Mouse (Mus musculus): ENCODE data around the gene Dda1. TPM values are rescaled to one million over a fixed set of nuclear protein-coding genes. Genes with fewer than 3 reads are reported as not detected.
A peak's percentile ranks its signal among the peaks of the same experiment; 100 is the strongest.

Gene Dda1
- total and polyA plus RNA-seq, 3 experiments: 30.4 to 51.8 (median 31.8) TPM

- intact Hi-C loops (cut with DNase I): no loop called here
- under 1% methylated on average over 24 of the region's 24 CpGs for WGBS
- peak in 1 of 2 experiments; percentile 61 for DNase-seq
These were observed 412 bp downstream of the Dda1 start for GRCm38 (mm10) chr8:71469411-71469810.

GRCm38 (mm10) chr8:71470146-71470912, 1.3 kb downstream of the Dda1 start:
- TF ChIP-seq POLR2A (IDR thresholded peaks at IDR 0.05; ENCODE audit: insufficient read depth, low read depth, low read length): no peak
- no peak for TF ChIP-seq CTCF (IDR thresholded peaks at IDR 0.05)
- no peak for TF ChIP-seq EP300 (IDR thresholded peaks at IDR 0.05; ENCODE audit: insufficient read depth, low read depth, low read length)
- H3K36me3 ChIP-seq (ENCODE audit: control insufficient read depth, insufficient read depth, low read length): no peaks in the 10 kb centered on the region
- peak overlapping the region; percentile 89; the same call in 1 of the 2 replicates for H3K9ac ChIP-seq (ENCODE audit: low read depth, low read length)
- peaks cover 7% of the 10 kb centered on the region for H3K4me1 ChIP-seq (ENCODE audit: control insufficient read depth, insufficient read depth, low read length)
- 85% methylated on average over 3 of the region's 3 CpGs for WGBS
- H3K4me3 ChIP-seq: peak overlapping the region; percentile 79; the same call in 1 of the 2 replicates
- intact Hi-C loops (cut with DNase I): no loop called here
- H3K27me3 ChIP-seq (ENCODE audit: control insufficient read depth, insufficient read depth, low read length): no peaks in the 10 kb centered on the region
- no peak overlapping the region for H3K27ac ChIP-seq
- peaks cover 3% of the 10 kb centered on the region; the same call in 1 of the 2 replicates for H3K79me2 ChIP-seq (replicated peaks; ENCODE audit: control insufficient read depth, insufficient read depth, low read length)
- no peak for DNase-seq

More at GRCm38 (mm10) chr8:71469411-71469810, 412 bp downstream of the Dda1 start:
- Histone ChIP-seq H3K4me1 (ENCODE audit: control insufficient read depth, insufficient read depth, low read length) (peaks cover 7% of the 10 kb centered on the region), H3K4me3 (peak overlapping the region; percentile 79), H3K36me3 (ENCODE audit: control insufficient read depth, insufficient read depth, low read length) (no peaks in the 10 kb centered on the region), H3K79me2 (replicated peaks; ENCODE audit: control insufficient read depth, insufficient read depth, low read length) (peaks cover 3% of the 10 kb centered on the region; the same call in 1 of the 2 replicates), H3K9ac (ENCODE audit: low read depth, low read length) (peak overlapping the region; percentile 89), H3K27ac (peak overlapping the region; percentile 87), H3K27me3 (ENCODE audit: control insufficient read depth, insufficient read depth, low read length) (no peaks in the 10 kb centered on the region)
- TF ChIP-seq CTCF (IDR thresholded peaks at IDR 0.05): no peak
- no peak for TF ChIP-seq POLR2A (IDR thresholded peaks at IDR 0.05; ENCODE audit: insufficient read depth, low read depth, low read length)
- no peak for TF ChIP-seq EP300 (IDR thresholded peaks at IDR 0.05; ENCODE audit: insufficient read depth, low read depth, low read length)

GRCm38 (mm10) chr8:71470913-71471255, 1.9 kb downstream of the Dda1 start:
- H3K36me3 ChIP-seq (ENCODE audit: control insufficient read depth, insufficient read depth, low read length): no peaks in the 10 kb centered on the region
- no peak overlapping the region for H3K9ac ChIP-seq (ENCODE audit: low read depth, low read length)
- WGBS: 70% methylated on average over 5 of the region's 5 CpGs
- no peaks in the 10 kb centered on the region for H3K27me3 ChIP-seq (ENCODE audit: control insufficient read depth, insufficient read depth, low read length)
- peaks cover 3% of the 10 kb centered on the region; the same call in 1 of the 2 replicates for H3K79me2 ChIP-seq (replicated peaks; ENCODE audit: control insufficient read depth, insufficient read depth, low read length)
- H3K4me1 ChIP-seq (ENCODE audit: control insufficient read depth, insufficient read depth, low read length): peaks cover 9% of the 10 kb centered on the region
- H3K27ac ChIP-seq: no peak overlapping the region
- no peak overlapping the region for H3K4me3 ChIP-seq
- DNase-seq: no peak
- intact Hi-C loops (cut with DNase I): no loop called here
- TF ChIP-seq CTCF (IDR thresholded peaks at IDR 0.05) (no peak), EP300 (IDR thresholded peaks at IDR 0.05; ENCODE audit: insufficient read depth, low read depth, low read length) (no peak), POLR2A (IDR thresholded peaks at IDR 0.05; ENCODE audit: insufficient read depth, low read depth, low read length) (no peak)

GRCm38 (mm10) chr8:71471861-71472260, 2.9 kb downstream of the Dda1 start:
- 95% methylated on average over 17 of the region's 17 CpGs for WGBS
- Histone ChIP-seq H3K27ac (no peak overlapping the region), H3K9ac (ENCODE audit: low read depth, low read length) (no peak overlapping the region), H3K4me3 (no peak overlapping the region), H3K27me3 (ENCODE audit: control insufficient read depth, insufficient read depth, low read length) (no peaks in the 10 kb centered on the region), H3K79me2 (replicated peaks; ENCODE audit: control insufficient read depth, insufficient read depth, low read length) (peaks cover 3% of the 10 kb centered on the region; the same call in 1 of the 2 replicates), H3K4me1 (ENCODE audit: control insufficient read depth, insufficient read depth, low read length) (peaks cover 9% of the 10 kb centered on the region), H3K36me3 (ENCODE audit: control insufficient read depth, insufficient read depth, low read length) (no peaks in the 10 kb centered on the region)
- no peak for DNase-seq
- TF ChIP-seq CTCF (IDR thresholded peaks at IDR 0.05): no peak
- no peak for TF ChIP-seq POLR2A (IDR thresholded peaks at IDR 0.05; ENCODE audit: insufficient read depth, low read depth, low read length)
- no peak for TF ChIP-seq EP300 (IDR thresholded peaks at IDR 0.05; ENCODE audit: insufficient read depth, low read depth, low read length)
- intact Hi-C loops (cut with DNase I): no loop called here

GRCm38 (mm10) chr8:71472601-71473386, 3.8 kb downstream of the Dda1 start:
- peak in 1 of 2 experiments; percentile 18 for DNase-seq
- intact Hi-C loops (cut with DNase I): no loop called here
- H3K27ac ChIP-seq: no peak overlapping the region
- peaks cover 3% of the 10 kb centered on the region; the same call in 1 of the 2 replicates for H3K79me2 ChIP-seq (replicated peaks; ENCODE audit: control insufficient read depth, insufficient read depth, low read length)
- H3K4me1 ChIP-seq (ENCODE audit: control insufficient read depth, insufficient read depth, low read length): peaks cover 10% of the 10 kb centered on the region
- TF ChIP-seq POLR2A (IDR thresholded peaks at IDR 0.05; ENCODE audit: insufficient read depth, low read depth, low read length) (no peak), CTCF (IDR thresholded peaks at IDR 0.05) (peak; percentile 40)
- 92% methylated on average over 8 of the region's 8 CpGs for WGBS
- no peaks in the 10 kb centered on the region for H3K27me3 ChIP-seq (ENCODE audit: control insufficient read depth, insufficient read depth, low read length)
- H3K36me3 ChIP-seq (ENCODE audit: control insufficient read depth, insufficient read depth, low read length): no peaks in the 10 kb centered on the region
- no peak overlapping the region for H3K9ac ChIP-seq (ENCODE audit: low read depth, low read length)
- H3K4me3 ChIP-seq: no peak overlapping the region
